Mouse (Mus musculus): Measurements from ENCODE around the gene Mettl23. TPM values are rescaled to one million over a fixed set of nuclear protein-coding genes. Genes with fewer than 3 reads are reported as not detected.
A peak's percentile ranks its signal among the peaks of the same experiment; 100 is the strongest.
"Not testable (repeated sequence)": the region's sequence is repeated elsewhere in the genome, so short reads cannot be mapped to it uniquely, and the experiment has no call there.

The Mettl23 gene
- total and polyA plus RNA-seq, 2 experiments from 2014 or later = 63.2 to 77.1 TPM

- no peaks in the 10 kb centered on the region for H3K36me3 ChIP-seq (replicated peaks; ENCODE audit: control insufficient read depth, insufficient read depth, low read length)
- H3K27ac ChIP-seq (ENCODE audit: low read depth) = peak overlapping the region; percentile 81
- DNase-seq (ENCODE audit: low spot score) = peak; percentile 90
- H3K4me1 ChIP-seq (ENCODE audit: control insufficient read depth, insufficient read depth) = peaks cover 40% of the 10 kb centered on the region
- H3K4me2 ChIP-seq (ENCODE audit: low read depth, low read length) = peak overlapping the region; percentile 29; the same call in 1 of the 2 replicates
- no peak overlapping the region for H3K4me3 ChIP-seq (ENCODE audit: low read depth, low read length)
- H3K27me3 ChIP-seq (ENCODE audit: control insufficient read depth, insufficient read depth, low read length) = no peaks in the 10 kb centered on the region
- 0 out of 2 replicates have a peak overlapping the region, but pooled peaks have one; percentile 5 for H3K9ac ChIP-seq (replicated peaks; ENCODE audit: low read depth, low read length)
- 16% methylated on average over 13 of the region's 13 CpGs for WGBS
- TF ChIP-seq EP300 (IDR thresholded peaks at IDR 0.05; ENCODE audit: low read depth) = peak; percentile 41; the same call in 1 of the 2 replicates
- TF ChIP-seq CTCF (IDR thresholded peaks at IDR 0.05; ENCODE audit: low read depth) = no peak
- no peaks in the 10 kb centered on the region for H3K9me3 ChIP-seq (replicated peaks; ENCODE audit: control insufficient read depth, low read length)
- ATAC-seq (ENCODE audit: insufficient read depth, low read depth) = peak; percentile 80
These were observed 21.8 kb upstream of the Mettl23 start for GRCm38 (mm10) chr11:116821057-116821940.

GRCm38 (mm10) chr11:116822215-116822614 is 20.9 kb upstream of the Mettl23 start:
- no peak for DNase-seq (ENCODE audit: low spot score)
- H3K4me3 ChIP-seq (ENCODE audit: low read depth, low read length) = no peak overlapping the region
- H3K4me1 ChIP-seq (ENCODE audit: control insufficient read depth, insufficient read depth) = peaks cover 31% of the 10 kb centered on the region
- WGBS = 58% methylated on average over 10 of the region's 10 CpGs
- H3K9ac ChIP-seq (replicated peaks; ENCODE audit: low read depth, low read length) = no peak overlapping the region
- peak overlapping the region; percentile 11 for H3K4me2 ChIP-seq (ENCODE audit: low read depth, low read length)
- no peaks in the 10 kb centered on the region for H3K9me3 ChIP-seq (replicated peaks; ENCODE audit: control insufficient read depth, low read length)
- H3K27me3 ChIP-seq (ENCODE audit: control insufficient read depth, insufficient read depth, low read length) = no peaks in the 10 kb centered on the region
- peak overlapping the region; percentile 81; the same call in 1 of the 2 replicates for H3K27ac ChIP-seq (ENCODE audit: low read depth)
- H3K36me3 ChIP-seq (replicated peaks; ENCODE audit: control insufficient read depth, insufficient read depth, low read length) = no peaks in the 10 kb centered on the region
- ATAC-seq (ENCODE audit: insufficient read depth, low read depth) = no peak
- TF ChIP-seq CTCF (IDR thresholded peaks at IDR 0.05; ENCODE audit: low read depth) = no peak
- no peak for TF ChIP-seq EP300 (IDR thresholded peaks at IDR 0.05; ENCODE audit: low read depth)

GRCm38 (mm10) chr11:116822626-116823025 is 20.5 kb upstream of the Mettl23 start:
- Histone ChIP-seq H3K9me3 (replicated peaks; ENCODE audit: control insufficient read depth, low read length) (no peaks in the 10 kb centered on the region), H3K4me1 (ENCODE audit: control insufficient read depth, insufficient read depth) (peaks cover 27% of the 10 kb centered on the region), H3K4me2 (ENCODE audit: low read depth, low read length) (peak overlapping the region; percentile 11; the same call in 1 of the 2 replicates), H3K27ac (ENCODE audit: low read depth) (peak overlapping the region; percentile 81; the same call in 1 of the 2 replicates), H3K4me3 (ENCODE audit: low read depth, low read length) (no peak overlapping the region), H3K27me3 (ENCODE audit: control insufficient read depth, insufficient read depth, low read length) (no peaks in the 10 kb centered on the region), H3K36me3 (replicated peaks; ENCODE audit: control insufficient read depth, insufficient read depth, low read length) (no peaks in the 10 kb centered on the region), H3K9ac (replicated peaks; ENCODE audit: low read depth, low read length) (no peak overlapping the region)
- whole genome bisulfite sequencing = 76% methylated on average over 10 of the region's 10 CpGs
- ATAC-seq (ENCODE audit: insufficient read depth, low read depth) (no peak), DNase-seq (ENCODE audit: low spot score) (no peak)
- TF ChIP-seq CTCF (IDR thresholded peaks at IDR 0.05; ENCODE audit: low read depth) (no peak), EP300 (IDR thresholded peaks at IDR 0.05; ENCODE audit: low read depth) (no peak)

DNA sequence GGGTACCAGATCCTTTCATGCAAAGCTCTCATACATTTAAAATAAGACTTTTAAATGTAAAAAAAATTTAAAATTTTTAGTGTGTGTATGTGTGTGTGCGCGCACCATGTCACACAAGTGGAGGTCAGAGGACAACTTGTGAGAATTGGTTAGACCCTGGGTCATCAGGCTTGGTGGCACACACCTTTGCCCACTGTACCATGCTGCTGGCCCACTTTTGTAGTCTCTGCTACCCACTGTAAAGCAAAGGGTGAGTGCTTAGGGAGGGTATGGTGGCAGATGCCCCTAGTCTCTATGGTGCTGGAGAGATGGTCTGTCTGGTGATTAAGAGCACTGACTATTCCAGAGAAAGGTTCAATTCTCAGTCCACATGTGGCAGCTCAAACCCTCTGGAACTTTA is 19.8 kb upstream of the Mettl23 start:
- 96% methylated on average over 2 of the region's 2 CpGs for WGBS
- ATAC-seq (ENCODE audit: insufficient read depth, low read depth) (no peak), DNase-seq (ENCODE audit: low spot score) (no peak)
- H3K27ac ChIP-seq (ENCODE audit: low read depth) = no peak overlapping the region
- TF ChIP-seq EP300 (IDR thresholded peaks at IDR 0.05; ENCODE audit: low read depth) = no peak
- no peak overlapping the region for H3K9ac ChIP-seq (replicated peaks; ENCODE audit: low read depth, low read length)
- H3K4me3 ChIP-seq (ENCODE audit: low read depth, low read length) = no peak overlapping the region
- no peak overlapping the region for H3K4me2 ChIP-seq (ENCODE audit: low read depth, low read length)
- H3K27me3 ChIP-seq (ENCODE audit: control insufficient read depth, insufficient read depth, low read length) = no peaks in the 10 kb centered on the region
- no peaks in the 10 kb centered on the region for H3K36me3 ChIP-seq (replicated peaks; ENCODE audit: control insufficient read depth, insufficient read depth, low read length)
- H3K4me1 ChIP-seq (ENCODE audit: control insufficient read depth, insufficient read depth) = peaks cover 30% of the 10 kb centered on the region
- no peaks in the 10 kb centered on the region for H3K9me3 ChIP-seq (replicated peaks; ENCODE audit: control insufficient read depth, low read length)

GRCm38 (mm10) chr11:116823885-116824284 is 19.2 kb upstream of the Mettl23 start:
- not testable (repeated sequence) for H3K36me3 ChIP-seq (replicated peaks; ENCODE audit: control insufficient read depth, insufficient read depth, low read length); H3K27ac ChIP-seq (ENCODE audit: low read depth); DNase-seq (ENCODE audit: low spot score); H3K4me2 ChIP-seq (ENCODE audit: low read depth, low read length); H3K4me3 ChIP-seq (ENCODE audit: low read depth, low read length); H3K9ac ChIP-seq (replicated peaks; ENCODE audit: low read depth, low read length); H3K27me3 ChIP-seq (ENCODE audit: control insufficient read depth, insufficient read depth, low read length); H3K9me3 ChIP-seq (replicated peaks; ENCODE audit: control insufficient read depth, low read length); ATAC-seq (ENCODE audit: insufficient read depth, low read depth)
- H3K4me1 ChIP-seq (ENCODE audit: control insufficient read depth, insufficient read depth) = peaks cover 33% of the 10 kb centered on the region
- WGBS = 96% methylated on average over 10 of the region's 10 CpGs

All from heart, postnatal 0 days (tissue).